Mouse (Mus musculus): ENCODE data around the gene Nxnl2.
"Not testable (repeated sequence)": the region's sequence is repeated elsewhere in the genome, so short reads cannot be mapped to it uniquely, and the experiment has no call there.

The Nxnl2 gene

DNA sequence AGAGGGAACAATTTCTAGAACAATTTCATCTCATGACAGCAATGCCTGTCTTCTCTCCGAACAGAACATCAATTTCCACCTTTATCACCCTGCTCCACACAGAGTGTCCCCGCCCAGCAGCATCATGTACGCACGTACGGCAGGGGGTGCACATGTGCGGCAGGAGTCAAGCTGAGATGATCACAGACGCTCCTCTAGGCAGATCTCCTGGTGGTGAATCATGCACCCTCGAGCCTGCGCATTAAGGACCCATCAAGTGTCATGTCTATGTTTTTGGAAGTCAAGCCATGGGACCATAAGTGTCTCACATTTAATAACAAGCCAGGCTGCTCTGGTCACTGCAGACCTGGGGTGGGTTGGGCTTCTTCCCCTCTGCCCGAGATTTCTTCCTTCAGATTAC is 8.1 kb downstream of the Nxnl2 start:
- no peak for DNase-seq (ENCODE audit: extremely low spot score, low read depth, low spot score)

DNA sequence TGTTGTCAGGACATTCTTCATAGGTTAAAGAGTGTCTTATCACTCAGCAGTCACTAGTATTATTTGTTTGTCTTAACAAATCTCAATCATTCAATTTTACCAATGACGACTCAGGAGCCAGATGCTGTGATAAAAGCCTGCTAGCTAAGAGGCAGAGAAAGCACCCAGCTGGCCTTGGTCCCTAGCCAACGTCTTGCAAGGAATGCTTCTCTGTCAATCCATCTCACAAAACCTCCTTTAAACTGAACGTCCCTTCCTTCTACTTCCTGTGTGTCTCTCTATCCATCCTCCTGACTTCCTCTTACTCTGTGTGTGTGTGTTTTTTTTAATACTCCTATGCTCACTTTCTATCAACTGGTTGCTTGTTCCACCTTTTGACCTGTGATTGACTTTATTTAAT is 8.5 kb downstream of the Nxnl2 start:
- DNase-seq (ENCODE audit: extremely low spot score, low read depth, low spot score) = no peak

DNA sequence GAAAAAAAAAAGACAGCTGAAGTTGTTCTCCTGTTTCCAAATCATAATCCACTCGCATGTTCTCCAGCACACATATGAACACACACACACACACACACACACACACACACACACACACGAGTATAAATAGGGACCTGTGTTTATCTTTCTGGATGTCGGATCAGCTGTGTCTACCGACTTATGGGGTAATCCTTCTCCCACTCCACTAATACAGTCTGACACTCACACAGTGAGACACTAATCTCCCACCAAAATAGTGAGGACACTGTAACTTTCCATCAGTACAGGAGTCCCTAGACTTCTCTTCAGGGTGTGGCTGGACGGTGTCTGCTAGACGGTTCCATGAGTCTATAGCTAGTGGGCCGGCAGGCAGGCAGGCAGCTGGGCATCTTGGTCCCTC is 11.4 kb downstream of the Nxnl2 start:
- DNase-seq (ENCODE audit: extremely low spot score, low read depth, low spot score) = no peak

DNA sequence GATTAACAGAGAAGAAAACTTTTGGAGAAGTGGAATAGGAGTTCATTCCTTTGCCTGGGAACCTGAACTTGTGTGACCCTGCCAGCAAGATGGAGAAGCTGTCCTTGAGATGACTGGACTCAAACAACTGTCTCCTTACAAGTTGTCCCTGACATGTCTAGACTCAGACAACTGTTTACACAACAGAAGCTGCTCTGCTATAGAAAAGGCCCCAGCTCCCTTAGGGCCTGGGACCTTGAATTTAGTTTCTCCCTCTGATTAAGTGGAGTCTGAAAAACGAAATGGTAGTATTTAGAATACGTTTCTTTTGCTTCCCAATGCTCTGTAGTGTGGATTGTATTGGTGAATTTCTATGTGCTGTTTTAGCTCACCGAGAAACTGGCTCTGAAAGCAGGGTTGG is 14.1 kb downstream of the Nxnl2 start:
- no peak for DNase-seq (ENCODE audit: extremely low spot score, low read depth, low spot score)

DNA sequence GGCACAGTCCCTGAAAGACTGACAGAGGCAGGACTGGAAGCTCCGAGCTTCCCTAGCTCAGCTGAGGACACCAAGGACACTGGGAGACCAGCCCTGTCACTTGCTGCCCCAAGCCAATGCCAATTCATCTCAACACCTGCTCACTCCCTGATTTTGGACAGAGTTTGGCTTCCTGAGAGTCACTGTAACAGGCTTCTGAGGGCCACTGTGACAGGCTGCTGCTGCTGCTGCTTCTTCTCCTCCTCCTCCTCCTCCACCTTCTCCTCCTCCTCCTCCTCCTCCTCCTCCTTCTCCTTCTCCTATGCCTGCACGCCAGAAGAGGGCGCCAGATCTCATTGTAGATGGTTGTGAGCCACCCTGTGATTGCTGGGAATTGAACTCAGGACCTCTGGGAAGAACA is 19.5 kb downstream of the Nxnl2 start:
- no peak for DNase-seq (ENCODE audit: extremely low spot score, low read depth, low spot score)

DNA sequence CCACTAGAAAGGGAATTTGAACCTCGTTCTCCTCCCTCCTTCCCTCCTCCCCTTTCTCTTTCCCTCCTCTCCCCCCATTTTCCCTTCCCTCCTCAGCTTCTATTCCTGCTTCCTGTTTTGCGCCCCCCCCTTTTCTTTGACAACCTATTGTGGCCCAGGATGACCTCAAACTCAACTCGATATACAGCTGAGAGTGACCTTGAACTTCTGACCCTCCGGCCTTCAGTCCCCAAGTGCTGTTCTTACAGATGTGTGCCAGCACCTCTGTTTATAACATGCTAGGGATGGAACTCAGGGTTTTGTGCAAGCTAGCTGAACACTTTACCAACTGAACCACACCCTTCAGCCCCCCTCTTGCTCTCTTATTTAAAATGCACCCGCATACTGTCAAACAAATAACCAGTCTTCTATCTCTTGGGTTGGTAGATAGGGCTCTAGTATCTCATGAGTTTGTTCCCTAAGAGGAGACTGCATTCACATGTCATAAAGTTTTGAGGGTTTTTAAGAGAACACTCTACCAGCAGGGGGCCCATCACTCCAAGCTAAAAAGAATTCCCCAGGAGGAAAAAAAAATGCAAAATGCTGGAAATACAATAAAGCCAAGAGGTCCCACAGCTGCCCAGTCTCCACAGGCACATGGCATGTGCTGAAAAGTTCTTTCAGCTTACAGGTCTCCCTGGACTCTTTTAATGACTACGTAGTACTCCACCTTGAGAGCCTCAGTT is 20.8 kb downstream of the Nxnl2 start:
- DNase-seq (ENCODE audit: extremely low spot score, low read depth, low spot score) = no peak

DNA sequence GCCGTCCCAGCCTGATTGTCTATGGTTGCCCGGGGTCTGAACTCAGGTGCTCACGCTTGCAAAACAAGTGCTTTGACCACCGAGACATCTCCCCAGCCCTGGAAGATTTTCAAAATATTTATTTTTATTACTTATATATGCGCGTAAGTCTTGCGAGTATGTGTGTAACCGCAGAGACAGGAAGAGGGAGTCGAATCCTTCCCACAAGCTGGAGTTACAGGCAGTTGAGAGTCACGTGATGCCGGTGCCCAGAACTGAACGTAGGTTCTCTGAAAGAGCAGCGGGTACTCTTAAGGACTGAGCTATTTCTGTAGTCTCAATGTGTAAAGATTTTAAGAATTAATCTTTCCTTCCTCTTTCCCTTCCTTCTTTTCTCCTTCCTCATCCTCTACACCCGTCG is 23.1 kb downstream of the Nxnl2 start:
- DNase-seq (ENCODE audit: extremely low spot score, low read depth, low spot score) = no peak

DNA sequence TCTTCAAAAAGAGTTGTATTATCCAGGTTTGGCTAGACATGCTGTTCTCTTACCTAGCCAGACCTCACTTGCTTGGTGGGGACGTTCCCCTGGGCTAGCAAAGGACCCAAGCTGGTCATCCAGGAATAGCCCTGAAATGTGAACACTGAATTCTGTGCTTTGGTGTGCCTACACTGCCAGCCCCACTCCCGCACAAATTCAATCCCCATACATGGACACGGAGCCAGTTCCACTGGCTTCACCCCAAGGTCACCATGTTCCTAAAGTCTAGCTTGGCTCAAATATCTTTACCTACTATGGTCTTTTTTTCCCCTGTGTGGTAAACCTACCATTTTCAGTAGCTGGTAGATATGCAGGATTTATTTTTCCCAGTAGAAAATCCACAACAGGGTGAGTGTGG is 26.9 kb downstream of the Nxnl2 start:
- no peak for DNase-seq (ENCODE audit: extremely low spot score, low read depth, low spot score)

DNA sequence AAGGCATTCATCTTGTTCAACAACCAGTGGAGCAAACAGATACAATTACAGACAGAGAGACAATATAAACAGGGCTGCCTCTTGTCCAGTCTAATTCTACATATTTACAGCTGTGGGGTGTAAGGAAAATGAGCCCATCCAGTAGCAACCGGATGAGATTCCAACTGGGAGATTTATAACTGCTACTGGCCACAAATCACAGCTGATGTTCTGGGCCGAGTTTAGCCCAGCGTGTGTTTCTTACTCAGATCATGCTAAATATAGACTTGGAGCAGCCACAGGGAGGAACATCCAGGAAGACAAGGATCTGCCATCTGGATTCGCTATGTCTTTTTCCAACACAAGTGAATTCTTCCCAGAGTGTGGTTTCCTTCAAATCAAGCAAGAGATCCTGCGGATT is 27.4 kb downstream of the Nxnl2 start:
- DNase-seq (ENCODE audit: extremely low spot score, low read depth, low spot score) = no peak

DNA sequence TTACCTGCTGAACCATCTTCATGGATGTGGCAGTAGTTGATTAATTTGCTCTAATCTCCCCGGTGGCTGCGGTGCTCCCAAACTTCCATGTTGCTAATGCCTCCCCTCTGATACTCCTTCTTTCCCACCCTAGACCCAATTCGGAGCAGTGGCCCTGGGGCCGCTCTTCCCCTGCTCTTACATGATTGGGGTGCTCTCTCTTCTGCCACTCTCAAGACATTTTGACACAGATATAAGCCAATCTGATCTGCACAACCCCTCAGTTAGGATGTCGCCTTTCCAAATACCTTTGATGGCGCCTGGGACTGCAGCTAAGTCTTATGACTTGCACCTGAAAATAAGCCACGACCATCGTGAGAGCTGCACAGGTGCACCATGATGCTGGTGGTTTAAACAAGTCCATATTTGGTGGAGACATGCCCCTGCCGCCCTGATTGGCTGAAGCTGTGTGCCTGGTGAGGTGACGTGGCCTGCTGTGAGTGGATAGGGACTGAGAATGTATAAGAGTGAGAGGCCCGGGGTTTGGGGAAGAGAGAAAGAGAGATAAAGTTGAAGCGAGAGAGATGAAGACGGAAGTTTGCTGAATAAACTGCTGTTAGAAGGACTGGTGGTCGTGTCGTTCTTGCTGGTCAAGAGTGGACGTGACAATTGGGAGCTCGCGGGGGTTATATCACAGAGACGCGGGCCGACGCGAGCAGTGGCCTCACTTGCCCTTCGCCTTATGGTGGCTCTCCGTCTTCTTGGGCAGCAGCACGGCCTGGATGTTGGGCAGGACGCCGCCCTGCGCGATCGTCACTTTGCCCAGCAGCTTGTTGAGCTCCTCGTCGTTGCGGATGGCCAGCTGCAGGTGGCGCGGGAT is 31.4 kb downstream of the Nxnl2 start:
- not testable (repeated sequence) for DNase-seq (ENCODE audit: extremely low spot score, low read depth, low spot score)

DNA sequence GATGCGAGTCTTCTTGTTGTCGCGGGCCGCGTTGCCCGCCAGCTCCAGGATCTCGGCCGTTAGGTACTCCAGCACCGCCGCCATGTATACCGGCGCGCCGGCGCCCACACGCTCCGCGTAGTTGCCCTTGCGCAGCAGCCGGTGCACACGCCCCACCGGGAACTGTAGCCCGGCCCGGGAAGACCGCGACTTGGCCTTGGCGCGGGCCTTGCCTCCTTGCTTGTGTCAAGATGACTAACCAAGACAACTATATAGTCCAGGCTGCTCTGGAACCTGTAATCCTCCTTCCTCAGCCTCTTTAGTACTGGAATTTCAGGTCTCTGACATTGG is 32.0 kb downstream of the Nxnl2 start:
- not testable (repeated sequence) for DNase-seq (ENCODE audit: extremely low spot score, low read depth, low spot score)

DNA sequence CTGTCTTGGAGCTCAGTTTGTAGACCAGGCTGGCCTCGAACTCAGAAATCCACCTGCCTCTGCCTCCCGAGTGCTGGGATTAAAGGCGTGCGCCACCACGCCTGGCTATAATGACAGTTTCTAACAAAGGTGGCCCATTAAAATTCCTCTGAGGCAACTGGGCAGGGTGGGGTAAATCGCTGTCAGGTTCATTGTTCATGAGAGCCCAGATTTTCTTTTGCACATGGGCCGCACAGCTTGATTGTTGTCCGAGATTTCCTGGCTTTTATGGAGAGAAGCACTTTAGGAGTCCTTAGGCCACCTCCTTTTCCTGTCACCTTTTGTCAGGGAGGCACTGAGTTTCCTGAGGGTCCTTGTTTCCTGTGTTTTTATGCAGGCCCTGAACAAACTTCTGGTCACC is 32.6 kb downstream of the Nxnl2 start:
- no peak for DNase-seq (ENCODE audit: extremely low spot score, low read depth, low spot score)

DNA sequence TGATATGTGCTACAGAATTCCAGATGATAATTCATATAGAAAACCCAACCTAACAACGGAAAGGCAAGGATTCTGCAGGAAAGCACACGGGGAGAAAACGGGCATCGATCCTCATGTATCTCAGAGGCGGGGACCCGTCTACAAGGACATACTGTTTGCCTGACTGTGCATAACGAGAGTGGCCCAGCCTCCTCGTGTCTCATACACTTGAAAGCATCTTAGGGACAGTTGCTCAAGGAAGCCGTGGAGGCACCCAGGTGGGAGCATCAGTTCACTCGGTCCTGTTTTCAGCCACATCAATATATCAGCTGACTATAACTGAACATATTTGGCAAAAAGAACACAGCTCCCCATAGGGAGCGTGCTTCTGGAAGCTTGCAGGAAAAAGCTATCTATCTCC is 33.3 kb downstream of the Nxnl2 start:
- not testable (repeated sequence) for DNase-seq (ENCODE audit: extremely low spot score, low read depth, low spot score)

DNA sequence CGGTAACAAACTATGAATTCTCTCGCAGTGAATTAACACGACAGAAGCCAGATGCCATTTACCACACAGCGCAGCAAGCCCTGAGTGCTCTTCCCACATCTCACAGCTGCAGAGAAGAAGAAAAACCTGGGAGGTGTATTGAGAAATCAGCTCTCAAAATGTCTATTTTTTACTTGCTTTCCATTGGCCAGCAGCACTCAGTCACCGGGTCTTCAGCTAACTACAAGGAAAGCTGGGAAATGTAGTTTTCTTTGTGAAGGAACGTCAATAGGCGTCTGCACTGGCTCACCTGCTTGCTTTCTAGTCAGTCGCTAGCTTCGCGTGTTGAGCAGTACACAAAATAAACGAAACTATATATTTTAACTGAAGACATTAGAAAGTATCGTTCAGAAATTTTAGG is 37.1 kb downstream of the Nxnl2 start:
- DNase-seq (ENCODE audit: extremely low spot score, low read depth, low spot score) = no peak

DNA sequence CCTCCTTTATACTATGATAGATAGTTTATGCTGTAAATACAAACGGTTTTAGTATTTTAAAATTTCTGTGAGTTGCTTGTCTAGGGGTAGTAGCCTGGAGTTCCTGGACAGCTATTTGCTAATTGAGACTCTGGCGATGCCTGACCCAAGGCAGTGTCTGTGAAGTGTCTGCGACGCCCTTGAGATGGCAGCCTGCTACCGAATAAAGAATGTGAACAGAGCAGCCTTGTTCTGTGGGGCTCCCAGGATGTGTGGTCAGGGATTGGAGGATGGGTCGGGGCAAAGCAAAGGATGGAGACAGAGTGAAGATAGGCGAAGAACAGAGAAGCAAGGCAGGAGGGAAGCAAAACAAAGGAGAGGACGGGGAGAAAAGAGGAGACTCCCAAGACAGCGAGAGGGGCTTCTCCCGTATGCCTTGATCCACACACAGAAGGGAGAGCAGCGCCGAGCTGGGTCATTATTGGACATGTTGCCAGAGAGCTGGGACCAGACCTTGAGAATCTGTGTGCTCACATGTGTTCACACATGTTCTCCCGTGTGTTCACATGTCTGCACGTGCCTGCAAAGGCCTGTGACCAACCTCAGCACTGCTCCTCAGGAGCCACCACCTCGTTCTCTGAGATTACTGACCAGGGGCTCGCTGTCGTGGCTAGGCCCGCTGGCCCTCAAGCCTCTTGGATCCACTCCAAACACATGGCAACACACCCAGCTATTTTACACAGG is 37.7 kb downstream of the Nxnl2 start:
- no peak for DNase-seq (ENCODE audit: extremely low spot score, low read depth, low spot score)

DNA sequence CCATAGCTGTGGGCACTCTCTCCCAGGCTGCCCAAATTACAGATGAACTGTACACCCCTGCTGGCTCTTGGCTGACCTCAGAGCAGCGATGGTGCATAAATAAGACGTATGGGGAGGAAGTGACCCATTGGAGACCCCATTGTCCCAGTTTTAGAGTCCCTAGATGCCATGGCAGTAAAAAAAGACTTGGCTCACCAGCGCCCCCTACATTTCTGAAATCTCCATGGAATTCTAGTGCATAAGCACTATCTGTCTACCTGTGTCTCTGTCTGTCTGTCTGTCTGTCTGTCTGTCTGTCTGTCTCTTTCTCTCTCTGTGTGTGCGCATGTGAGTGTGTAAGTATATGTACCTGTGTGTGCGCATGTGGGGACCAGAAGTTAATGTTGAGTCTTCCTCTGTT is 39.8 kb downstream of the Nxnl2 start:
- DNase-seq (ENCODE audit: extremely low spot score, low read depth, low spot score) = no peak

DNA sequence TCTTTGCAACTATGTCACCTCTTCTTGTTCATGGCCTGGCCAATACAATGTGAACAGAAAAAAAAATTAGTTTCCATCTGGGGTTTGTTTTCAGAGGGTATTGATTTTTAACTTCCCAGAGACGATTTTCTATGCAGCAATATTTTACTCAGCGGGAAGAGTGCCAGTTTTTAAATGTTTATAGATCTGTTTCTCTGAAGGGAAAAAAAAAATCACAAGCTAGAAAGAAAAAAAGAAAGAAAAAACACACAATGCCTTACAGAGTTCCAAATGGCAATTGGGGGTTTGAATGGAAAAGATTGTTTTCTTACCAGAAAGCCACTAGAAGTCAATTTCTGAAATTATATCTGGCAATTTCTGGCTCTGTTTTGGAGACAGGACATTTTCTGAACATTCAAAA is 43.9 kb downstream of the Nxnl2 start:
- no peak for DNase-seq (ENCODE audit: extremely low spot score, low read depth, low spot score)

DNA sequence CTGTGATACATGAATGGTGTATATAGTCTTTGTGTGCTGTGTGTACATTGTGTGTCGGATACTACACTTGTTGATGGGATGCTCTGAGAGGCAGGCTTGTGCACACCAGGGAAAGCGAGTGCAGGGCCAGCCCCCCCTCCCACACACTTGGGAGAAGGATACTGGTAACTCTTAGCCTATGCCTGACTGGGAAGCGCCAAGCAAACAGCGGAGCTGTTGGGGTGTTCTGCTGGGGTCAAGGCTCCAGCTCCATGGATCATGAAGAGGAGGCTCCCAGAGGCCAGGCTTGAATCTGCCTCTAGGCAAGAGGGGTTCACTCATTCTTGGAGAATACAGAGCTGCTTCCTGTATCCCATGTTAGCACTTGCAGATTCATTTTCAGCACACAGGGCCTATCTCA is 50.1 kb downstream of the Nxnl2 start:
- DNase-seq (ENCODE audit: extremely low spot score, low read depth, low spot score) = no peak

DNA sequence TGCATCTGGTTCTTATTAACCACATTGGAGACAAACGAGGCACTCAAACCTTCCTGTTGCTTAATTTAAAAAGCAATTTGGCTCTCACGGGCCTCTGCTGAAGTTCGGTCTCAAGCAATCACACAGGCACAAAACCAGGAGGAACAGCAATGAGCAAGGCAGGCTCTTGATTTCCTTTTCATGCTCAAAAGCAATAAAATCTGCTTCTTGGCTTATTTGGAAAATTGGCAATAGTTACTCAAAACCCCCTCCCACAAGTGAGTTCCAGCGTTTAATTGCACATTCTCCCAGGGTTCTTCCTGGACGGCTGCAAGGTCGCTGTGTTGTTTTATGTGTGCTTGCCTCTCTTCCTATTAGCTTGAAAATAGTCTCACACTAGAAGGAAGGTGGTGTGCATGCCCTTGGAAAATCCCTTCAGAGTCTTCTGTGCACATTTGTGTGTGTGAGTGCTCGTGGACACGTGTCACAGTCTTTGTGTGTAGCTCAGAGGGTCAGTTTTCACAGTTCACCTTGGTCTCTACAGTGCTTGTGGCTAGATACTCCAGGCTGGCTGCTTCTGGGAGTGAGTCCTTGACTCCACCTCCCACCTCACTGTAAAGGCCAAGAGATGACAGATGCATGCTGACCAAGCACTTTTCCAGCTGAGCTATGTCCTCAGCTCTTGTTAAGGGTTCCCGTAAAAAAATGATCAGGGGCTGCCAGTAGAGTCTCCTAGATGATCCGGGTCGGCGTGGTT is 50.8 kb downstream of the Nxnl2 start:
- DNase-seq (ENCODE audit: extremely low spot score, low read depth, low spot score) = peak; percentile 73
